Mouse (Mus musculus) neural tube, embryonic 15.5 days (tissue): ENCODE data around the gene Gbf1. TPM values are rescaled to one million over a fixed set of nuclear protein-coding genes. Genes with fewer than 3 reads are reported as not detected.
"Not testable (repeated sequence)": the region's sequence is repeated elsewhere in the genome, so short reads cannot be mapped to it uniquely, and the experiment has no call there.

Experiments used
- ATAC-seq: fragments of 200-750 bp; cut with Nextera tagmentation; 2 replicates; pipeline ENCODE4 v1.8.0; 2017; ENCODE audit warnings: mild to moderate bottlenecking, moderate TSS enrichment, moderate library complexity; ENCODE audit not compliant: low FRiP score
- H3K27ac ChIP-seq: fragments of 300-500 bp; sonication (generic); replicated peaks from 2 replicates; pipeline ENCODE4 v1.5.1; 2015; ENCODE audit warnings: mild to moderate bottlenecking, inconsistent platforms
- H3K27me3 ChIP-seq: fragments of 300-500 bp; sonication (generic); replicated peaks from 2 replicates; pipeline ENCODE4 v1.6.1; 2015; ENCODE audit warnings: inconsistent platforms
- H3K36me3 ChIP-seq: fragments of 300-500 bp; sonication (generic); 2 replicates; pipeline ENCODE4 v1.6.1; 2015; ENCODE audit warnings: inconsistent platforms
- H3K4me1 ChIP-seq: fragments of 300-500 bp; sonication (generic); 2 replicates; pipeline ENCODE4 v1.6.1; 2015; ENCODE audit warnings: inconsistent platforms
- H3K4me2 ChIP-seq: fragments of 300-500 bp; sonication (generic); 2 replicates; pipeline ENCODE4 v1.6.1; 2015; ENCODE audit warnings: inconsistent platforms, mild to moderate bottlenecking, moderate library complexity
- H3K4me3 ChIP-seq: fragments of 300-500 bp; sonication (generic); replicated peaks from 2 replicates; pipeline ENCODE4 v1.5.1; 2015; ENCODE audit warnings: mild to moderate bottlenecking, inconsistent platforms
- H3K9ac ChIP-seq: fragments of 300-500 bp; sonication (generic); replicated peaks from 2 replicates; pipeline ENCODE4 v1.6.1; 2015; ENCODE audit warnings: mild to moderate bottlenecking, inconsistent platforms
- H3K9me3 ChIP-seq: fragments of 300-500 bp; sonication (generic); replicated peaks from 2 replicates; pipeline ENCODE4 v1.6.1; 2016; ENCODE audit warnings: inconsistent platforms
- WGBS: fragments of 180-500 bp; shearing (Covaris S2); methylation state at CpG from one replicate; pipeline ENCODE4 v1.1.7; 2015; ENCODE audit warnings: mixed read lengths; 5-methylcytosine and 5-hydroxymethylcytosine counted together
- polyA plus RNA-seq: library from polyadenylated mRNA; unstranded; fragments of >200 nt; fragmentation: Nextera tagmentation; extraction: Ambion mirVana; gene quantifications from 2 replicates; pipeline ENCODE4 v1.2.1, GENCODE M21; 2015

Gbf1 gene
- polyA plus RNA-seq, 1 experiment from 2014 or later, result 76.6 TPM

DNA sequence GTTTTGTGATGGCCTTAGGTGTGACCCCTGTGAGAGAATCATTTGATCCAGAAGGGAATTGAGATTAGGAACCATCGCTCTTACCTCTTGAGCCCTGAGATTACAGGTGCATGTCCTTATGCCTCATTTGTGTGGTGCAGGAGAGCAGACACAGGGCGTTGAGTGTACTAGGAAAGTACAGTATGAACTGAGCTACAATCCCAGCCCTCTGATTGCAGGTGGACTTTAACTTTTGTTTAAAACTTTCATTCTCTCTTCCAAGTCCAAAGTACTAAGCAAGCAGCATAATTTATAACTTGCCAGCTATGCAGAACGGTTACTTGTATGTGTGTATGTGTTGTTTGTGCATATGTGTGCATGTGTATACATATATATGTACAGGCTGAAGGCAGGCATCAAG lies 46.0 kb downstream of the Gbf1 start:
- H3K27ac ChIP-seq, result no peak overlapping the region
- H3K27me3 ChIP-seq, result no peaks in the 10 kb centered on the region
- WGBS, result 94% methylated on average over 3 of the region's 3 CpGs
- H3K4me1 ChIP-seq, result no peaks in the 10 kb centered on the region
- H3K9me3 ChIP-seq, result no peaks in the 10 kb centered on the region
- ATAC-seq, result no peak
- H3K4me3 ChIP-seq, result no peak overlapping the region
- H3K9ac ChIP-seq, result no peak overlapping the region
- H3K4me2 ChIP-seq, result no peak overlapping the region
- 0 out of 2 replicates have a peak, but pooled peaks cover 4% of the 10 kb centered on the region for H3K36me3 ChIP-seq

GRCm38 (mm10) chr19:46198891-46199290 lies 46.6 kb downstream of the Gbf1 start:
- 0 out of 2 replicates have a peak, but pooled peaks cover 4% of the 10 kb centered on the region for H3K36me3 ChIP-seq
- H3K4me1 ChIP-seq, result no peaks in the 10 kb centered on the region
- H3K4me3 ChIP-seq, result no peak overlapping the region
- 82% methylated on average over 5 of the region's 5 CpGs for WGBS
- no peaks in the 10 kb centered on the region for H3K27me3 ChIP-seq
- ATAC-seq, result no peak
- H3K9me3 ChIP-seq, result no peaks in the 10 kb centered on the region
- no peak overlapping the region for H3K9ac ChIP-seq
- no peak overlapping the region for H3K4me2 ChIP-seq
- no peak overlapping the region for H3K27ac ChIP-seq

- Histone ChIP-seq H3K27ac (no peak overlapping the region), H3K36me3 (no peaks in the 10 kb centered on the region), H3K27me3 (no peaks in the 10 kb centered on the region), H3K4me3 (no peak overlapping the region), H3K9me3 (no peaks in the 10 kb centered on the region), H3K9ac (no peak overlapping the region), H3K4me1 (no peaks in the 10 kb centered on the region), H3K4me2 (no peak overlapping the region)
- 92% methylated on average over 6 of the region's 6 CpGs for WGBS
- no peak for ATAC-seq
Measured at GRCm38 (mm10) chr19:46204166-46204565, 51.9 kb downstream of the Gbf1 start.

GRCm38 (mm10) chr19:46205680-46206079 lies 53.4 kb downstream of the Gbf1 start:
- H3K4me1 ChIP-seq, result no peaks in the 10 kb centered on the region
- no peaks in the 10 kb centered on the region for H3K9me3 ChIP-seq
- H3K9ac ChIP-seq, result no peak overlapping the region
- no peak overlapping the region for H3K4me3 ChIP-seq
- 95% methylated on average over 6 of the region's 6 CpGs for WGBS
- no peak for ATAC-seq
- H3K27me3 ChIP-seq, result no peaks in the 10 kb centered on the region
- H3K4me2 ChIP-seq, result no peak overlapping the region
- H3K36me3 ChIP-seq, result no peaks in the 10 kb centered on the region
- H3K27ac ChIP-seq, result no peak overlapping the region

DNA sequence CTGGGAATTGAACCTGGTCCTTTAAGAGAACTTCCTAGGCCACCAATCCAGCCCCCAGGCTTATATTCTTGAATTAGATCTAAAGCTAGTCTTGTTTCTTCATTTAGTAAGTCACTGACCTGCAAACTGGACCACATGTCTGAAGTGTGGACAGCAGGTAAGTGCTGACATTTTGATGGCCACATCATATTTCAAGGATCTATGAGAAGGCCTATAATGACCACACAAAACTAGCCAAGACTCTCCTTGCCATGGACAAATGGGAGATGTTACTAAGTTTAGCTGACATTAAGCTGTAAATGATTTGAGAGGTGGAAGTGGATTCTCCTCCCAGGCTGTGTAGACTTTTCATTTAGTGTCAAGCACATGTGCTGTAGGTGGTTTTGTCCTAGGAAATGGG lies 58.6 kb downstream of the Gbf1 start:
- Histone ChIP-seq H3K4me1 (no peaks in the 10 kb centered on the region), H3K36me3 (no peaks in the 10 kb centered on the region), H3K27ac (no peak overlapping the region), H3K9ac (no peak overlapping the region), H3K27me3 (no peaks in the 10 kb centered on the region), H3K4me2 (no peak overlapping the region), H3K9me3 (no peaks in the 10 kb centered on the region), H3K4me3 (no peak overlapping the region)
- no peak for ATAC-seq

- no peaks in the 10 kb centered on the region for H3K9me3 ChIP-seq
- H3K4me2 ChIP-seq, result no peak overlapping the region
- no peaks in the 10 kb centered on the region for H3K27me3 ChIP-seq
- WGBS, result 85% methylated on average over 5 of the region's 5 CpGs
- no peak overlapping the region for H3K27ac ChIP-seq
- ATAC-seq, result no peak
- no peak overlapping the region for H3K4me3 ChIP-seq
- H3K9ac ChIP-seq, result no peak overlapping the region
- H3K4me1 ChIP-seq, result 0 out of 2 replicates have a peak, but pooled peaks cover 4% of the 10 kb centered on the region
- H3K36me3 ChIP-seq, result no peaks in the 10 kb centered on the region
Measured at GRCm38 (mm10) chr19:46214541-46214940, 62.2 kb downstream of the Gbf1 start.

GRCm38 (mm10) chr19:46215401-46215800 lies 63.1 kb downstream of the Gbf1 start:
- H3K9me3 ChIP-seq, result no peaks in the 10 kb centered on the region
- no peak overlapping the region for H3K27ac ChIP-seq
- H3K27me3 ChIP-seq, result no peaks in the 10 kb centered on the region
- no peak overlapping the region for H3K9ac ChIP-seq
- no peak overlapping the region for H3K4me3 ChIP-seq
- H3K36me3 ChIP-seq, result no peaks in the 10 kb centered on the region
- no peak for ATAC-seq
- no peak overlapping the region for H3K4me2 ChIP-seq
- 0 out of 2 replicates have a peak, but pooled peaks cover 4% of the 10 kb centered on the region for H3K4me1 ChIP-seq
- WGBS, result 35% methylated on average over 3 of the region's 3 CpGs

DNA sequence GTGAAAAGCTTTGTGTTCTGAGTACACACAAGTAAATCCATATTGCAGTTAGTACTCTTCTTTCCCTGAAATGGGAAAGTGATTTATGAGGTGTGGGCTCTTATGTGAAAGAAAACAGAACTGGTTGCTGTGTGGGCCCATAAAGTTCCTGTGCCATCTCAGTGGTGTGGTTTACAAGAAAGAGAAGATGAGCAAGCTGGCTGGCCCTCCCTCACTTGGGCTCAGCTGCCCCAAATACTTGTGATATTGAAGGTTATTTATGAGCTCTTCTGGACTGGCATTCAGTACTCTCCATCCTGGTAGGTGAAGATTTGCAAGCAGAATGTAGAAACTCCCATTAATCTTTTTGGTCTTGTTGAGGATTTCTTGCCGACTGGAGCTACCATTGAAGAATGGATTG lies 64.4 kb downstream of the Gbf1 start:
- Histone ChIP-seq H3K9ac (no peak overlapping the region), H3K4me1 (0 out of 2 replicates have a peak, but pooled peaks cover 4% of the 10 kb centered on the region), H3K27ac (no peak overlapping the region), H3K4me2 (no peak overlapping the region), H3K27me3 (no peaks in the 10 kb centered on the region), H3K36me3 (no peaks in the 10 kb centered on the region), H3K4me3 (no peak overlapping the region), H3K9me3 (no peaks in the 10 kb centered on the region)
- no peak for ATAC-seq
- 45% methylated on average over 1 of the region's 1 CpGs for WGBS

GRCm38 (mm10) chr19:46217347-46217746 lies 65.0 kb downstream of the Gbf1 start:
- ATAC-seq, H3K4me2 ChIP-seq, H3K27me3 ChIP-seq, H3K4me1 ChIP-seq, H3K27ac ChIP-seq, H3K36me3 ChIP-seq, H3K9ac ChIP-seq, H3K4me3 ChIP-seq, H3K9me3 ChIP-seq: not testable (repeated sequence)

DNA sequence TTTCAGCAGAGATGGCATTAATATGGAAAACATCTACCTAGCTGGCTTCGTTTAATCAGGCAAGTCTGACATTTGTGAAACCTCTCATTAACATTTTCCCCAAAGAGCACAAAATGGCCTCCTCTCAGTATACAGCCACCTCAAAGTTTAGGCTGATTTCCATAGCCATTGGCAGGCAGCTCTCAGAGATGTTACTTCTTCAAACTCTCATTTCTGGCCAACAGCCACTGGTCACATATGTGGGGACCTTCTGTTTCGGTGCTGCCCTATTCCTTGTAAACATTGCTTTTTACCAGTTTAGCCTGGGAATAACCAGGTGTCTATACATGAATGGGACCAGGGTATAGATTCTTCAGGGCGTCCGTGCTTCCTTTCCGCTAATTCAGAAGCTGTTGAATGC lies 67.8 kb downstream of the Gbf1 start:
- Histone ChIP-seq H3K9me3 (no peaks in the 10 kb centered on the region), H3K4me2 (no peak overlapping the region), H3K4me3 (no peak overlapping the region), H3K9ac (no peak overlapping the region), H3K27me3 (no peaks in the 10 kb centered on the region), H3K27ac (no peak overlapping the region), H3K36me3 (no peaks in the 10 kb centered on the region), H3K4me1 (0 out of 2 replicates have a peak, but pooled peaks cover 4% of the 10 kb centered on the region)
- WGBS, result 62% methylated on average over 5 of the region's 5 CpGs
- ATAC-seq, result no peak

DNA sequence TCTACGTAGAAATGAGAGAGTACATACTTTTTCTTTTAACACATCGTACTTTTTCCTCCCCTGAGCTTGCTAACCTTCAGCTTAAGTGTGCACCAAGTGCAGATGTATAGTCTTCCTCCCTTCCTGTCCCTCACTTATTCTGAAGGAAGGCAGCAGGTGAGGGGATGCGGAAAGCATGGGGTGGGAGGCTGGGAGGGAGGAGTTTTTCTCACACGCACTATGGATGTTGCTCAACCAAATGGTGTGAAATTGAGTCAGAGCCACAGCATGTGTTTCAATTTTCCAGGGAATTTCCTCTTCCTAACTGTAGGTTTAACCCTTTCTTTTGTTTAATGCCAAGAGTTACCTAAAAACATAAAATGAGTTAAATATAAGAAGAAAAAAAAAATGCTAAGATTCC lies 70.8 kb downstream of the Gbf1 start:
- Histone ChIP-seq H3K4me3 (no peak overlapping the region), H3K36me3 (no peaks in the 10 kb centered on the region), H3K9me3 (no peaks in the 10 kb centered on the region), H3K9ac (no peak overlapping the region), H3K27me3 (no peaks in the 10 kb centered on the region), H3K27ac (no peak overlapping the region), H3K4me2 (no peak overlapping the region), H3K4me1 (no peaks in the 10 kb centered on the region)
- ATAC-seq, result no peak
- WGBS, result 77% methylated on average over 4 of the region's 4 CpGs

DNA sequence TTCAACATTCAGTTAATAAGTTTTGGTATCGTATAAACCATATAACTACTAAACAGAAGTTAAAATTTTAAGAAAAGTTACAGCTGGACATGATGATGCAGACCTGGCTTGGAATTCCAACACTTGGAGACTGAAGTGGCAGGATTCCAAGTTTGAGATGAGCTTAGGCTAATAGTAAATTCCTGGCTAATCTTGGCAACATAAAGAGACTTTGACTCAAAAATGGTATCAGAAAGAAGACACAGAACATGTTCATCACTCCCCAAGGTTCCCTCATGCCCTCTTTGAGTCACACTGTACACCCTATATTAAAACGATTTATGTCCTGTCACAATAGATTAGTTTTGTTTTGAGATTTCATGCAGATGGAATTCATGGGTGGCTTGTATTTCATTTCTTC lies 72.6 kb downstream of the Gbf1 start:
- Histone ChIP-seq H3K4me3 (no peak overlapping the region), H3K9me3 (no peaks in the 10 kb centered on the region), H3K27ac (no peak overlapping the region), H3K4me2 (no peak overlapping the region), H3K27me3 (no peaks in the 10 kb centered on the region), H3K36me3 (no peaks in the 10 kb centered on the region; the same call in 1 of the 2 replicates), H3K9ac (no peak overlapping the region), H3K4me1 (no peaks in the 10 kb centered on the region)
- 87% methylated on average over 2 of the region's 2 CpGs for WGBS
- ATAC-seq, result no peak

DNA sequence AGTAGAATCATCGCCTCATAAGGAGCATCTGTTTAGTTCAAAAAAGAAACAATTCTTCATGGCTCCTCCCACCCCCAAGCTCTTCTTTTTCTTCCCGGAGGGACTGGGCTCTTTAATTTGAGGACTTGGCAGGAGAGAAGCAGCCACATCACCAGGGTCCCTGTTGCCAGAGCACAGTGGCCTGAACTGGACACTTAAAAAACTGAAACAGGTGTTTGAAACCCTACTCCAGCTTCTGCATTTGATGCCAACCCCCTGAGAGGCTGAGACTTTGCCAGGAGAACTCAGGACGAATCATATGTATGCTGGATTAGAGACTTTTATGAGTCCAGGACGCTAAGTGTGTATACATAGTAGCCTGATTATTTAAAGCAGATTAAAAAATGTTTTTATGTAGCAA lies 73.2 kb downstream of the Gbf1 start:
- 60% methylated on average over 4 of the region's 4 CpGs for WGBS
- no peak overlapping the region for H3K27ac ChIP-seq
- no peaks in the 10 kb centered on the region for H3K27me3 ChIP-seq
- H3K4me3 ChIP-seq, result no peak overlapping the region
- H3K4me1 ChIP-seq, result no peaks in the 10 kb centered on the region
- no peak overlapping the region for H3K9ac ChIP-seq
- no peaks in the 10 kb centered on the region; the same call in 1 of the 2 replicates for H3K36me3 ChIP-seq
- H3K9me3 ChIP-seq, result no peaks in the 10 kb centered on the region
- no peak overlapping the region for H3K4me2 ChIP-seq
- no peak for ATAC-seq
